Mouse (Mus musculus) heart, postnatal 36 days (tissue): Measurements from ENCODE around the gene Zranb1. TPM values are rescaled to one million over a fixed set of nuclear protein-coding genes. Genes with fewer than 3 reads are reported as not detected.

Experiments used
- DNase-seq, 2 experiments: peaks; one replicate each; pipeline ENCODE4 v3.0.0; 2021 to 2022
- intact Hi-C: fragments of 180-260 bp; cut with DNase I; formaldehyde crosslinking; loops from one replicate; pipeline ENCODE4 v1.15.1; 2025
- total RNA-seq, 2 experiments: library from RNA; stranded (reverse); gene quantifications; 2 replicates each; pipeline ENCODE4 v1.2.3; 2021

Gene Zranb1
- total RNA-seq: 10 to 100 TPM; 36.3 to 41.7 TPM

DNA sequence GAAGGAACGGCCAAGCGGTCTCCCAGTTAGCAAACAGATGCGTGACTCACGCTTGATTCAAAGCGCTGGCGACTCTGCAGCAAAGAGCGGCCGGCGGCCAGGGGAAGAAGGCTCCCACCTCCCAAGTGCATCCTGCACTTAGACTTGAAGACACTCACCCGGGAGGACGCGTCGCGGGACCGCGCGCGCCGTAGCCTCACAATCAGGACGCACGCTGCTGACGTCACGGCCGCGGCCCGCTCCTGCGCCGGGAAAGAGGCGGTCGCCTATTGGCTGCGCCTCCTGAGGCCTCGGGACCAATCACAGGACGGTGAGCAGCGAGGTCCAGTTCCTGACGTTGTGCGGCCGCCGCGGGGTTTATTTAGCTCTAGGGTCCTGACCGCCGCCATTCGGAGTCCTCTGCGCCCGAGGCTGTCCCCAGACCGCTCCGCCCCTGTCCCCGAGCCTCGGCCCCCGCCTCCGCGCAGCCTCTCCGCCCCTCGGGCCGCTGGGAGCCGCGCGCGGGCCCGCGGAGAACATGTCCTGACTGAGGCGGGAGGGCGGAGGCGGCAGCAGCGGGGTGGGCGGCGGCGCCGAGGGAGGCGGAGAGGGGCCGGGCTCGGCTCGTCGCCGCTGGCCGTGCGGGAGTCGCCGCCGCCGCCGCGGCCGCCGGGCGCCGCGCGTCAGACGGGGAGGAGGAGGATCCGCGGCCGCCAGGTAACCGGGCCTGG lies at the start of gene Zranb1:
Gene Zranb1, plus strand, starts transcription at position 293 of the 710 bp plus-strand sequence.
- intact Hi-C loops: loop anchor here (5.0 kb wide), 3 partner anchors 71 to 191 kb away; partner anchors contain the start of genes Ctbp2, Eef1akmt2 and Fgfr2
- peak; percentile 98 for DNase-seq

DNA sequence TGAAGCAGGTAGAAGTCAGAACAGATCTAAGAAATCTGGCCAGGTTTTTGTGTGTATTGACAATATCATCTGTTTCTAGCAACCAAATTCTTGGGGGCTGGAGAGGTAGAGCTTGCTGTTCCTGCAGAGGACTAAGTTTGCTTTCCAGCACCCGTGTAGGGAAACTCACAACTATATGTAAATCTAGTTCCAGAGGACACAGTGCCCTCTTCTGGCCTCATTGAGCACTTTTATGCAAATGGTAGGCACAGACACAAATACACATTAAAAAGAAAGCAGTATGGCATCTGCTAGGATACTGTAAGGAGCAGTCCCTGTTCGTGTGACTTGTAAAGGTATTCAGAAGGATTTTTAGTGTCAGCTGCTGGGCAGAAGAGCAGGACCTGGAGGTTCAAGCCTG lies 48.6 kb upstream of the Zranb1 start:
- intact Hi-C loops: loop anchor here (2.0 to 5.0 kb wide), 2 partner anchors 120 to 226 kb away; no protein-coding TSS in a partner anchor

DNA sequence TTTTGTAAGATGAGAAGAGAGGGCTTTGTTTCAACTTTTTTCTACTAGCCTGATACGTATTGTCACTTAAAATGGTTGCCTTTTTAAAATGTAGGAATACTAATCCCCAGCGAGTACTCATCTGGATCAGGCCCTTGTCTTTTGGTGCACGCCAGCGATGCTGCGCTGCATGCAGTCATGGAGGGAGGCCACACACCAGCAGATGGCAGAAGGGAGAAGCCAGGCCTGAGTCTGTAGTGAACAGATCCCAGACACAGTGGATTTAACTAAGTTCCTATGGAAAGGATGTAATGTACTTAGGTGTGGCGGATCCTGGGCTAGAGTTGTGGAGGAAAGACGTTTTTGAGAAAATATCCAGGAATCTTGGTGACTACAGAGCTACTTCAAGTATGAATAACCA lies 46.9 kb upstream of the Zranb1 start:
- no peak for DNase-seq
- intact Hi-C loops: loop anchor here (5.0 kb wide), 1 partner anchor 118 kb away; no protein-coding TSS in a partner anchor

More for the DNA sequence above, 48.6 kb upstream of the Zranb1 start:
- DNase-seq: no peak

DNA sequence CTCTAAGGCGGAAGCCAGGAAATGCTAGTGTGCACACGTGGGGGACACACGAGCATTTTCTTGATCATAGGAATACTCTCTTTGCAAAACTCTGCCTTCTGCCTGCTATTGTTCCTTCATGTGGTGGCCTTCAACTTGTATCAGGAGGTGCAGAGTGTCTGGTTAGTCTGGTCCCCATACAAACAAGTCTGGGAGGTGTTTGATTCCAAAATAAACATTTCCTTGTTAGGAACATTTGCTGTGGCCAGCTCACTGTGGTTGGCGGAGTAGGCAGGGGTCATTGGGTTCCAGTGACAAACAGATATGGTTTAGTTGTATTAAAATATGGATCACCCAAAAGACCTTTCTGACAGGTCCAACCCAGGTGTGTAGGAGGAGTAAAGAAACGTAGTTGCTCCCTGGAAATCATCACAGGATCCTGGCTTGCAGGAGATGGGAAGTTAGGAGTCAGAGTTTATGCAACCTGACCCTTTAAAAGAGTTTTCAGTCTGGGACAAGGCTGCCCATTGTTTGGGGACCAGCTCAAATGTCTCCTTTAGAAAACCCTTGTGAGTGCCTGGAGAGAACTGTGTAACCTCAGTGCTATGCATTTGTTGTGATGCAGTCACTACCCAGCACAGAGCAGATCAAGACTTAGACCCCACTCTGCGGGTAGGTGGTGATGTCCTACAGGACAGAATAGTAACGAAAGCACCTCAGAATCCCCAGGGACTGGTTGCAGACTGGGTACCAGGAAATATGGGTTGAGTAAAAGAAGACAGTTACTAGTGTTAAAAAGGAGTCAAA lies 43.7 kb upstream of the Zranb1 start:
- no peak for DNase-seq
- intact Hi-C loops: no loop called here

DNA sequence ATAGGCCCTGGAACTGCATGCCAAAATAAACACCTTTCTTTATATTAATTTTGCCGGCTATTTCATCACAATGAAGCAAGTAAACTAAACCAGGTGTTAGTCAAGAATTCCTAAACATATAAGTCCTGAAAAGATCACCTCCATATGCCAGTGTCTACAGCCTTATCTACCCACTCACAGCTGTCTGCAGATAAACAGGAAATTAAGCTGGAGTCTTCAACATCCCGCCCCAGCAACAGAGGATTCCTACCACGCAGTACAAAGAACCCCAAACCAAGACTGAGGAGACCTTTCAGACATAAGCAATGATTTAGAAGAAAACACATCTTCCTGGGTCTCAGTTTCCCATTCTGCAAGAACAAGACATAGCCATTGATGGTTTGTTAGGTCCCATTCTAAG lies 42.9 kb upstream of the Zranb1 start:
- no peak for DNase-seq
- intact Hi-C loops: no loop called here

DNA sequence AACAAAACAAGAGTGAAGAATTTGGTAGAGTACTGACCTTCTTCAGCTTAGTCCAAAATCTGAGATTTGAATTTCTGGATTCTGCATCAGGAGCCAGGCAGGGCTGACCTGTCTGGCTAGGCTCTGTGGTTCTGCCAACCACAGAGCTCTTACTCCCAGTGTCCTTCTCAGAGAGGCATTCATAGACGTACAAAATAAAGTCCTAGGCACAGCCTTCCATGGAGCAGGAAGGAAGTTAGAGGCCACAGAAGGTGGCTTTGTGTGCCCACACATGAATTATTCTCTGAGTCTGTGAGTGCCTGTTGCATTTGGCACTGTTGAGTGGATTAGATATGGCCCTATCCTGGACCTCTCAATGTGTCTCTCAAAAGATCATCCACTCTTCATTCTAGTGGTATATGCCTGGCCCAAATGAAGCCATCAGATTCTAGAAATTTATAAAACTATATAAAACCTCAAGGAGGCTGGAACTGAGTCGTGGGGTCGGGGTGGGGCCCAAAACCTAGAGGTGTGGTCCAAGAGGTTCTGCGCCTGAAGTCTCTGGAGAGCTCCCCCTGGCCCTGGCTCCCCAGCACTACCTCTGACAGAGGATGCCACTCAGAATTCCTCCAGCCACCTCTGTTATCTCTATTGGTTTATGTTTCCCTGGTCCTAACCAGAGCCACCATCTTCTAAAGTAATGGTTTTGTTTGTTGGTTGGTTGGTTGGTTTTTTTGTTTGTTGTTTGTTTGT lies 42.3 kb upstream of the Zranb1 start:
- no peak for DNase-seq
- intact Hi-C loops: no loop called here

DNA sequence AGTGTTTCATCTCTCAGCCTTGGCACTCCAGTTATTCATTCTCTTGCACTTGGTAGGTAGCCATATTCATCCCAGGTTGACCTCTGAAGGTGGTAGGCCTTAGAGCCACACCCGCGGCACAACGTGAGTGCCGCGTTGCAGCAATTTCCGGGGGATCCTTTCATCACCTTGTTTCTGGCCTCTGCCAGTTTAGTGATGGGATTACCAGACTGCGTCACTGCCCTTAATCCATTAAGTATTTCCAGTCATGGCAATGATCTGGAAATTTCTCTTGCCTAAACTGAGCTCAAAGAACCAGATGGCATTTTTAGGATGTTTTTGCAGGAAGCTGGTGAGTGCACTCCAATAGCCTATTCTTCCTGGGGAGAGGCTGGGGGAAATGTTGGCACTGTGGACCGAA lies 41.3 kb upstream of the Zranb1 start:
- no peak for DNase-seq
- intact Hi-C loops: no loop called here

DNA sequence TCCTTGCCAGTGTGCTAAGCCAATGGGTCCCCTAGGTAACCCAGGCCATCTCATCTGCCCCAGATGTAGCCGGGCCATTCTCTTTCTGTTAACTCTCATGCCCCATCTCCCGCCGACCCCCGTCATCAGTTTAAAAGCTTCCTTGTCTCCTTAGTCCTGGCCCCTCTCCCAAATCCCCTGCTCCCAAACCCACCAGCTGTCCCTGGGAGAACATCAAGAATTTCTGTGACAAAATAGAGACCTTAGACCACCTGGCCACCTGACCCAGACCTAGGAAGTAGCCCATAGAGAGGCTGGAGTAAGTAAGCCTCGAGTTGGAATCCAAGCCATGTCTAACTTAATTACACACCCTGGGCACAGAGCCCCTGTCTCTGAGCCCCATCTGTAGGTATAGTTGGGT lies 40.7 kb upstream of the Zranb1 start:
- no peak for DNase-seq
- intact Hi-C loops: no loop called here

DNA sequence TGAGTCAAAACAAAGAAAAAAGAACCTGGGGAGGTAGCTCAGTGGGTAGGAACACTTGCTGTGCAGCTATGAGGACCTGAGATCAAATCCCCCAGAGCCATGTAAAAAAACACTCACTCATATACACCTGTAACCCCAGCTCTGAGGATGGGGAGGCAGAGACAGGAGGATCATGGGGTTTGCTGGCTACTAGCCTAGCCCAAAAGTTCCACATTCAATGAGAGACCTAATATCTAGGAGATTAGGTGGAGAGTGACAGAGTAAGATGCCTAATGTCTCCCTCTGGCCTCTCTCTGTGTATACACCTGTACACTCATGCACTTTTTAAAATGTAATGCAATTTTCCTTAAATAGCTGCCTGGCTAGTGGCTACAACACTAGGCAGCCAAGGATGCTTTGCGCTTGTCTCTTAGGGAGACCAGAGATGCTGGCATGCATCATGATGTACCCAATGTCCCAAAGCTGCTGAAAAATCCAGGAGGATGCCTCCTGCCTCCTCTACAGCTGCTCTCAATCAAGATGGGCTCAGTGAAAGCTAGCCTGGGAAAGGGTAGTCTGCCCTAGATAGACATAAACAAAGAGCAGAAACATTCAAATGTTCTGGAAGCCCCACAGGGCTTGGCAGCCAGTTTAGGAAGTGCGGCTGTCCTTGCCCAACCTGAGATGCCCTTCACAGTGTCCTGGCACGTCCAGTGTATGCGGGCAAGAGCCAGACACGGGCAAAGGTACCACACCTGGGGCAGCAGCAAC lies 39.2 kb upstream of the Zranb1 start:
- no peak for DNase-seq
- intact Hi-C loops: no loop called here

DNA sequence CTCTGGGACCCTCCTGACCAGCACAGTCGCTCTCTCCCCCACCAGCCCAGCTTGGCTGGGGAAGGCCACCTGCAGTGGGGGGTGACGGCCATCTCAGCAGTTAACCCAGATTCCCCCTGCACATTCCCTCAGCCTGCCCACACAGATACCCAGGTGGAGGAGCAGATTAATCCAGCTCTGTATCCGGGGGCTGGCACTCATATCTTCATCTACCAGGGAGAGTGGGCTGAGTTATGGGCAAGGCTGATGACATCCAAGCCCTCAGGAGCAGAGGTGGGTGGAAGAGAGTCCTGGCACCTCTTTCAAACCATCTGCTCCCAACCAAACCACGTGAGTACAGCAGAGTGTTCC lies 38.7 kb upstream of the Zranb1 start:
- intact Hi-C loops: no loop called here
- DNase-seq: no peak

DNA sequence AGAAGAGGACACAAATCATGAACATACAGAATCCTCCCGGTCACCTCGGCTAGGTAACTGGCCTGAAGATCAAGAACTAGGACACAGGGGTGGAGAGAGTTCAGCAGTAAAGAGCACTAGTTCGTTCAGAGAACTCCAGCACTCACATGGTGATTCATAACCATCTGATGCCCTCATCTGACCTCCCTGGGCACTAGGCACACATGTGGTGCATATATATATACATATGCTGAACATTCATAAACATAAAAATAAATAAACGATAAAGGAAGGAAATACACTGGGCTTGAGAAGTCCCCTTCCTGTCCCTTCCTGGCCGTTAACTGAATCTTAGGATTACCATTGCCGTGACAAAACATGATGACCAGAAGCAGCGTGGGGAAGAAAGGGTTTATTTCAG lies 38.1 kb upstream of the Zranb1 start:
- no peak for DNase-seq
- intact Hi-C loops: no loop called here

DNA sequence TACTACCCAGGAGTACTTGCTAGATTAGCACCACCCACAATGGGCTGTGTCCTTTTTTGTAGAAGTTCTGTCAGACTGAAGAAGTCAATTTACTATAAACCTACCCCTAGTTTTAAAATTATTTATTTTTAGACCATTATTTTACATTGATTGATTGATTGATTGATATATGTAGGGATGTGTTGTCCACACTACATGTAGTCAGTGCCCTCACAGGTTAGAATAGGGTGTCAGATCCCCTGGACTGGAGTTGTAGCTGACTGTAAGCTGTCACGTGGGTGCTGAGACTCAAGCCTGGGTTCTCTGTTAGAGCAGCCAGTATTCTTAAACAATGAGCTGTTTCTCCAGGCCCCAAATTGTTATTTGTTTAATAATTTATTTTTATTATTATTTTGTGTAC lies 37.6 kb upstream of the Zranb1 start:
- no peak for DNase-seq
- intact Hi-C loops: no loop called here

DNA sequence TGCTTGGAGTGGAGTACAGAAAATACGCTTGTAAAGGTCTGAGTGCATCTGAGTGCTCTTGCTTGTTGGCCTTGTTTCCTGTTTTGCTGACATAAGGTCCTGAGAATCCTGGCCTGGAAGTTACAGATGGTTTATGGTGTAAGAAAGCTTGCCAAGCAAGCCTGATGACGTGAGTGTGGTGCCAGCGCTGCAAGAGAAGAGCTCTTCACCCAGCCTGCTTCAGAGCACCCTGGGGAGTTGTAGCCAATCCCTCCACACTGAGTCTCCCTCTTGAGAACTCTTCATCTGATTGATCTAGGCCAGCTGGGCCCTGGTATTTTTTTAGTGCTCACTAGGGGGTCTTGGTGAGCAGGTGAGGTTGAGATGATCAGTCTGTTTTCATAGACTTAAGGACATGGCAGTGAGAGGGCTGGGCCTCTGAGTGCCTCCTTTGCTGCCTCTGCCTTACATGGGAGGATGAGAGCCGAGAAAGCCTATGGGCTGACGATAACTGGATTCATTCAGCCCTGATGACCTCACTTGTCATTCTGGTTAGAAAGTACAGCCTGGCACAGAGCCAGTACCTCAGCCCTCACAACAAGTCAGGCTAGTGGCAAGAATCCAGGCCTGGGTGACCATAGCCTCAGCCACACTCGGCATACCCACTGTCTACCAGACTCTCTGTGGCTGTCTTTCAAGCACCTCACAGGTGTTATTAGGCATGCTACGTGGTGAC lies 35.9 kb upstream of the Zranb1 start:
- DNase-seq: no peak
- intact Hi-C loops: loop anchor here (5.0 kb wide), 2 partner anchors 118 to 238 kb away; no protein-coding TSS in a partner anchor

DNA sequence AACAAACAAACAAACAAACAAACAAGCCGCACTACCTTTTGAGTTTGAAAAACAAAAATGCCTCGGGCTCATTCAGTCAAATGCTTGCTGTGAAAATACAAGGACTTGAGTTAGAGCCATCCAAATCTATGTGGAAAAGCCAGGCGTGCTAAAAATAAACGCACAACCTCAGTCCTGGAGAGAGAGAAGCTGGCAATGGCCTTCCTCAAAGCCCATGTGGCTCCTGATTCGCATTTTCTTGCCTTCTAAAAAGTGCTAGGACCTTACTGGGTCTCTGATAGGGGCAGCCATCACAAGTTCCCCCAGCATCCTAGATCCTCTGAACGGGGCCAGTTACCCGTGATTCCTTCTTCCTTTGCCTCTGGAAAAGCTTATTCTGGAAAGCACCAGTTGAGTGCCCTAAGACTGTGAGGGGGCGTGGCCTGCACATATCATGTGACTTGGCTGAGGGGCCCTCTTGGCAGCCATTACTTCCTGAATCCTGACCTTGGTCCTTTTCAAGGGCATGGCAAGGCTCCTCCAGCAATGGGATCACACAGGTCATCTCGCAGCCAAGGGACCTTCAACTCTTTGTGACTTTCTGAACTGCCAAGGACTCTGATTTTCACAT lies 34.6 kb upstream of the Zranb1 start:
- intact Hi-C loops: loop anchor here (5.0 kb wide), 2 partner anchors 119 to 239 kb away; no protein-coding TSS in a partner anchor
- no peak for DNase-seq

DNA sequence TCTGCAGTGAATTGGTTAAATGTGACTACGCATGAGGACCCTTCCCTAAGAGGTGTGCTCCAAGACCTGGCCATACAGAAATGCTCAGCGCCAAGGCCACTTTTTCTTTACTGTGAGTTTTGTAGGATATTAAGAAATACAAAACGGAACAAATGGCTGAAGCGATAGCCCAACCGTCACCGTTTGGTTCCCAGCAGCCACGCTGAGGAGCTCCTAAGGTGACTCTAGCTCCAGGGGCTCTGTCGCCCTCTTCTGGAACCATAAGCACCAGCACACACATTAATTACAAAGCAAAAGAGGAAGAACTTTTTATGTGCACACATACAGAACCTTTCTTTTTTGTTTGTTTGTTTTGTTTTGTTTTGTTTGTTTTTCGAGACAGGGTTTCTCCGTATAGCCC lies 33.7 kb upstream of the Zranb1 start:
- DNase-seq: no peak
- intact Hi-C loops: loop anchor here (5.0 kb wide), 2 partner anchors 120 to 240 kb away; no protein-coding TSS in a partner anchor

DNA sequence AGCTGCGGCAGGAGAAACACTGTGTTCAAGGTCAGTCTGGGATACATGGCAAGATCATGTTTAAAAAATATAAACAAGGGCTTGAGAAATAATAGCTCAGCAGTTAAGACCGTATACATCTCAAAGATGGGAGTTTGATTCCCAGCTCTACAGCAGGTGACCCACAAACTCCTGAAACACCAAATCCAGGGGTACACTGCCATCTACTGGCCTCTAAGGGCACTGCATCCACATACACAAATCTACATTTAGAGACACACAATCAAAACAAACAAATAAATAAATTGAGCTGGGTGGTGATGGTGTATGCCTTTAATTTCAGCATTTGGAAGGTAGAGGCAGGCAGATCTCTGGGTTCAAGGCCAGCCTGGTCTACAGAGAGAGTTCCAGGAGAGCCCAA lies 32.7 kb upstream of the Zranb1 start:
- intact Hi-C loops: loop anchor here (5.0 kb wide), 2 partner anchors 121 to 241 kb away; no protein-coding TSS in a partner anchor
- no peak for DNase-seq

DNA sequence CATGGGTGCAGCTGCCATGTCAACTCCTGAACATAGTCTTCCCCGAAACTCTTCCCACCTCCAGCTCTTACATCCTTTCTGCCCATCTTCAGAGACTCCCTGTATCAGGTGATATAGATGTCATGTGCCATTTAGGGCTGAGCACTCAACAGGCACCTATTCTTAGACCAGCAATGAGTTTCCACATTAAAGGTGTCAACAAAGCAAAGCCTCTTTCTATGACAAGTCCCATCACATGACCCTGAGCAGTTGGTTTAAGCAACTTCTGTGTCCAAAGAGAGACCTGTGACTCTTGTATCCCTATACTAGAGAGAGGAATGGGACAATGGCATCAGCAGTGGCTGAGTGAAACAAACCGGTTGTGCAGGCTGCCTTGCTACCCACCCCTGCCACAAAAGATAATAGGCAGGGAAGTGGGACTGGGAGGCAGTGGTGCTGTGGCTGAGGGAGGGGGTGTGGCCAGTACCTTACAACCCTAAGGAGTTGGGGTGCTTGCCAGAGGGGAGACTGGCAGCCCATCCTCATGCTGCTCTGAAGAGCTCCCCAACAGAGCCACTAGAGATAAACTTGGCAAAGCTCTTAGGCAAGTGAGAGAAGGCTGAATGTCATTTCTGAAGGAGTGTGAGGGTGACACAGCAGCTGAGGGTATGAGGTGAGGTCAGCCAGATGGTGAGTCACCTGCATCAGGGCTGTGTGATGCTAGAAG lies 30.0 kb upstream of the Zranb1 start:
- peak in 1 of 2 experiments; percentile 27 for DNase-seq
- intact Hi-C loops: no loop called here

DNA sequence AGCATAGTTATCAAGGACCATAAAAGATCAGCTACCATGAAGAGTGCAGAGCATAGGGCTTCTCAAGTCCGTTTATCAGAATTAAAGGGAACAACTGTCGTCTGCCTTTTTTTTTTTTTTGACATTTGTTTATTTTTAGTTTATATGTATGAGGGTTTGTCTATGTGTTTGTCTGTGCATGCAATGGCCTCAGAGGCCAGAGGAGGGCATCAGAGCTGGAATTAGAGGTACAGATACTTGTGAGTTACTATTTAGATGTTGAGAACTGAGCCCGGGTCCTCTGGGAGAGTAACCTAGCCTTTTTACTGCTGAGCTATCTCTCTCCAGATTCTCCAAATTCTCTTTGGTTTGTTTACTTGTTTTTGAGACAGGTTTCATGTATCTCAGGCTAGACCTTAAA lies 27.1 kb upstream of the Zranb1 start:
- intact Hi-C loops: no loop called here
- no peak for DNase-seq

DNA sequence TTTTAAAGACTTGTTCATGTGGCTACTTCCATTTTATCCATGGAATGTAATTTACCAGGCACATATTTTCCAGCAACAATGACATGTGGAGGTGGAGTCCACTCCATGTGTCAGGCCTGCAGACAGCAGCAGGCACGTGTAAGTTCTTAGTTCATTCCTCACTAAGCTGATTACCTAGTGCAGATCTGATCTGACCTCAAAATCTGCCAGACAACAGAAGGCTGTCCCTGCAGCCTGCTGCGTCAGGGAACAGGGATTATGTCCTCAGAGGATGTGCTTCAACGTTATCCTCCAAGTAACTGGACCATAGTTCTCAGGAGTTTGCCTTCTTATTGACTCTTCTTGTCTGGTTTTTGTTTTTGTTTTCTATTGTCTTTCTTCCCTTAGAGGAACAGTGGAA lies 9.0 kb upstream of the Zranb1 start:
- no peak for DNase-seq
- intact Hi-C loops: no loop called here
